Mouse (Mus musculus): ENCODE results near the gene Bsg.
A peak's percentile ranks its signal among the peaks of the same experiment; 100 is the strongest.
"Not testable (repeated sequence)": the region's sequence is repeated elsewhere in the genome, so short reads cannot be mapped to it uniquely, and the experiment has no call there.

The Bsg gene

GRCm38 (mm10) chr10:79682551-79682915, 21.8 kb upstream of the Bsg start:
- DNase-seq (ENCODE audit: low read depth, low spot score): peak; percentile 51

- DNase-seq (ENCODE audit: low read depth, low spot score): peak; percentile 89
Observed at GRCm38 (mm10) chr10:79682916-79683582, 21.2 kb upstream of the Bsg start.

- DNase-seq (ENCODE audit: low read depth, low spot score): no peak
Observed at GRCm38 (mm10) chr10:79683726-79684640, 20.3 kb upstream of the Bsg start.

GRCm38 (mm10) chr10:79684770-79685600, 19.3 kb upstream of the Bsg start:
- DNase-seq (ENCODE audit: low read depth, low spot score): no peak

GRCm38 (mm10) chr10:79686219-79686618, 18.1 kb upstream of the Bsg start:
- no peak for DNase-seq (ENCODE audit: low read depth, low spot score)

- DNase-seq (ENCODE audit: low read depth, low spot score): no peak
Observed at GRCm38 (mm10) chr10:79686691-79687090, 17.6 kb upstream of the Bsg start.

GRCm38 (mm10) chr10:79687513-79687912, 16.8 kb upstream of the Bsg start:
- DNase-seq (ENCODE audit: low read depth, low spot score): peak; percentile 71

GRCm38 (mm10) chr10:79688720-79689119, 15.6 kb upstream of the Bsg start, which contains the start of gene Gzmm:
Gene Gzmm, plus strand, starts transcription at chr10:79689020.
- DNase-seq (ENCODE audit: low read depth, low spot score): no peak

GRCm38 (mm10) chr10:79689178-79689577, 15.1 kb upstream of the Bsg start:
- DNase-seq (ENCODE audit: low read depth, low spot score): no peak

GRCm38 (mm10) chr10:79691986-79692548, 12.2 kb upstream of the Bsg start:
- peak; percentile 65 for DNase-seq (ENCODE audit: low read depth, low spot score)

- DNase-seq (ENCODE audit: low read depth, low spot score): no peak
Observed at GRCm38 (mm10) chr10:79693580-79694378, 10.5 kb upstream of the Bsg start.

- no peak for DNase-seq (ENCODE audit: low read depth, low spot score)
Observed at GRCm38 (mm10) chr10:79694379-79694655, 10.0 kb upstream of the Bsg start.

- DNase-seq (ENCODE audit: low read depth, low spot score): peak; percentile 83
Observed at GRCm38 (mm10) chr10:79695231-79696128, 8.8 kb upstream of the Bsg start.

GRCm38 (mm10) chr10:79696129-79696651, 8.1 kb upstream of the Bsg start:
- no peak for DNase-seq (ENCODE audit: low read depth, low spot score)

- DNase-seq (ENCODE audit: low read depth, low spot score): no peak
Observed at GRCm38 (mm10) chr10:79697916-79698315, 6.4 kb upstream of the Bsg start.

GRCm38 (mm10) chr10:79698459-79698858, 5.8 kb upstream of the Bsg start:
- DNase-seq (ENCODE audit: low read depth, low spot score): no peak

- no peak for DNase-seq (ENCODE audit: low read depth, low spot score)
Observed at GRCm38 (mm10) chr10:79700676-79701075, 3.6 kb upstream of the Bsg start.

- no peak for DNase-seq (ENCODE audit: low read depth, low spot score)
Observed at GRCm38 (mm10) chr10:79701443-79702129, 2.7 kb upstream of the Bsg start.

- not testable (repeated sequence) for DNase-seq (ENCODE audit: low read depth, low spot score)
Observed at GRCm38 (mm10) chr10:79702970-79703369, 1.3 kb upstream of the Bsg start.

All from R1 (cell line).